13 mouse cellular contexts compared by ENCODE assay signal in genomic region chr4:58547273-58547565, GRCm38 (mm10). TPM values are rescaled to one million over a fixed set of nuclear protein-coding genes. Genes with fewer than 3 reads are reported as not detected.
A peak's percentile ranks its signal among the peaks of the same experiment; 100 is the strongest.
DNase-seq lines count a peak whose midpoint lies in the region; ATAC-seq and TF ChIP-seq lines count a peak whose summit lies in the region.
"Had no signal": no experiment of that assay in that cellular context is flagged by ENCODE, and none has a peak within 500 bp of the region (broad histone marks: within the 10 kb centered on the region; RNA-seq: fewer than 3 reads in every experiment).

No protein-coding gene starts in this region.

- no peaks in the 10 kb centered on the region for H3K9me3 ChIP-seq in heart, embryonic 12.5 days (replicated peaks)
- H3K9me3 ChIP-seq in lung, postnatal 0 days (ENCODE audit: low read length): no peaks in the 10 kb centered on the region
- no peaks in the 10 kb centered on the region for H3K9me3 ChIP-seq in heart, embryonic 15.5 days (replicated peaks)
- H3K9me3 ChIP-seq in hindbrain, embryonic 10.5 days: no peaks in the 10 kb centered on the region
- H3K9me3 ChIP-seq: hindbrain, embryonic 15.5 days had no signal

- intact Hi-C loops in heart, postnatal 14 days (cut with DNase I): no loop called here

- H3K27me3 ChIP-seq in heart, embryonic 12.5 days (replicated peaks): no peaks in the 10 kb centered on the region
- no peaks in the 10 kb centered on the region for H3K27me3 ChIP-seq in lung, postnatal 0 days (replicated peaks; ENCODE audit: insufficient read depth, low read length)
- H3K27me3 ChIP-seq in heart, embryonic 15.5 days: no peaks in the 10 kb centered on the region
- no peaks in the 10 kb centered on the region for H3K27me3 ChIP-seq in small intestine, adult 2 months (ENCODE audit: control insufficient read depth, insufficient read depth, low read length)
- peaks cover 4% of the 10 kb centered on the region; the same call in 1 of the 2 replicates for H3K27me3 ChIP-seq in hindbrain, embryonic 10.5 days (ENCODE audit: insufficient read depth, poor library complexity, severe bottlenecking)

- H3K36me3 ChIP-seq in heart, embryonic 12.5 days: no peaks in the 10 kb centered on the region
- no peaks in the 10 kb centered on the region for H3K36me3 ChIP-seq in lung, postnatal 0 days (ENCODE audit: insufficient read depth, low read length)
- H3K36me3 ChIP-seq in heart, embryonic 15.5 days: no peaks in the 10 kb centered on the region
- H3K36me3 ChIP-seq in small intestine, adult 2 months (ENCODE audit: control insufficient read depth, insufficient read depth, low read length): peaks cover 17% of the 10 kb centered on the region
- H3K36me3 ChIP-seq in hindbrain, embryonic 10.5 days: peaks cover 5% of the 10 kb centered on the region
- H3K36me3 ChIP-seq: hindbrain, embryonic 15.5 days had no signal

- peaks cover 36% of the 10 kb centered on the region for H3K4me1 ChIP-seq in heart, embryonic 12.5 days (replicated peaks)
- peaks cover 10% of the 10 kb centered on the region; the same call in 1 of the 2 replicates for H3K4me1 ChIP-seq in lung, postnatal 0 days (ENCODE audit: insufficient read depth, low read depth, low read length)
- H3K4me1 ChIP-seq in heart, embryonic 15.5 days (replicated peaks): peaks cover 27% of the 10 kb centered on the region
- peaks cover 24% of the 10 kb centered on the region; the same call in 1 of the 2 replicates for H3K4me1 ChIP-seq in small intestine, adult 2 months (ENCODE audit: control insufficient read depth, insufficient read depth, insufficient read length, low read length)
- H3K4me1 ChIP-seq in hindbrain, embryonic 10.5 days (replicated peaks): peaks cover 41% of the 10 kb centered on the region

- WGBS in heart, embryonic 12.5 days: 54% methylated on average over 4 of the region's 4 CpGs
- 31% methylated on average over 4 of the region's 4 CpGs for WGBS in lung, postnatal 0 days
- WGBS in heart, embryonic 15.5 days: 45% methylated on average over 4 of the region's 4 CpGs
- WGBS in small intestine, adult 2 months: 18% methylated on average over 4 of the region's 4 CpGs
- 91% methylated on average over 4 of the region's 4 CpGs for WGBS in hindbrain, embryonic 10.5 days

- no peak for ATAC-seq in heart, embryonic 12.5 days (ENCODE audit: insufficient number of reproducible peaks, low FRiP score)
- ATAC-seq in lung, postnatal 0 days: no peak
- ATAC-seq in heart, embryonic 15.5 days (replicated peaks; ENCODE audit: insufficient number of reproducible peaks, insufficient read depth, low FRiP score, low read depth): no peak
- ATAC-seq: midbrain, embryonic 16.5 days had no signal

- TF ChIP-seq POLR2A in small intestine, adult 2 months (IDR thresholded peaks at IDR 0.05; ENCODE audit: low read depth, low read length): no peak

- DNase-seq in heart, postnatal 14 days: no peak
- DNase-seq in lung, postnatal 0 days (ENCODE audit: low spot score): peak; percentile 69
- DNase-seq in lung, adult 18-20 months: no peak
- DNase-seq in hindbrain, embryonic 10.5 days (ENCODE audit: low spot score): no peak
- DNase-seq in right cerebral cortex, postnatal 10 days (ENCODE audit: low spot score in 2 of 2): no peak
- DNase-seq: spleen, adult 18-20 months; thymus, postnatal 25 days had no signal

- TF ChIP-seq EP300 in lung, postnatal 0 days (IDR thresholded peaks at IDR 0.05): no peak

- H3K27ac ChIP-seq in heart, embryonic 12.5 days (ENCODE audit: poor library complexity, severe bottlenecking): 0 out of 2 replicates have a peak overlapping the region, but pooled peaks have one; percentile 0
- no peak overlapping the region for H3K27ac ChIP-seq in lung, postnatal 0 days (ENCODE audit: low read length)
- 0 out of 2 replicates have a peak overlapping the region, but pooled peaks have one; percentile 10 for H3K27ac ChIP-seq in heart, embryonic 15.5 days
- H3K27ac ChIP-seq in small intestine, adult 2 months (ENCODE audit: insufficient read depth, low read depth, low read length): peak overlapping the region; percentile 22; the same call in 1 of the 2 replicates
- no peak overlapping the region for H3K27ac ChIP-seq in hindbrain, embryonic 10.5 days
- H3K27ac ChIP-seq: hindbrain, embryonic 15.5 days; liver, embryonic 14.5 days had no signal

- peak; percentile 29; the same call in 1 of the 2 replicates for TF ChIP-seq CTCF in lung, postnatal 0 days (IDR thresholded peaks at IDR 0.05)
- TF ChIP-seq CTCF in small intestine, adult 2 months (IDR thresholded peaks at IDR 0.05; ENCODE audit: extremely low read depth, insufficient read length, insufficient replicate concordance, low read depth, low read length): no peak

- no peak overlapping the region for H3K9ac ChIP-seq in heart, embryonic 12.5 days
- H3K9ac ChIP-seq in lung, postnatal 0 days (replicated peaks; ENCODE audit: low read depth): no peak overlapping the region
- H3K9ac ChIP-seq in heart, embryonic 15.5 days: no peak overlapping the region
- H3K9ac ChIP-seq: hindbrain, embryonic 15.5 days; liver, embryonic 14.5 days had no signal

- H3K4me3 ChIP-seq in heart, embryonic 12.5 days: no peak overlapping the region
- H3K4me3 ChIP-seq in lung, postnatal 0 days (ENCODE audit: low read depth, low read length): no peak overlapping the region
- no peak overlapping the region for H3K4me3 ChIP-seq in heart, embryonic 15.5 days
- no peak overlapping the region for H3K4me3 ChIP-seq in small intestine, adult 2 months (ENCODE audit: low read depth, low read length)
- no peak overlapping the region for H3K4me3 ChIP-seq in hindbrain, embryonic 10.5 days
- H3K4me3 ChIP-seq: hindbrain, embryonic 15.5 days had no signal

- no peak overlapping the region for H3K4me2 ChIP-seq in heart, embryonic 12.5 days
- H3K4me2 ChIP-seq in lung, postnatal 0 days (replicated peaks; ENCODE audit: low read depth, low read length): no peak overlapping the region
- H3K4me2 ChIP-seq in heart, embryonic 15.5 days: no peak overlapping the region
- H3K4me2 ChIP-seq: hindbrain, embryonic 15.5 days had no signal

RNA-seq across cellular contexts. Expression of gene Lpar1, which starts 6.5 kb away (rescaled TPM):
- polyA plus RNA-seq in heart, embryonic 12.5 days (2016; fragmentation: Nextera tagmentation; extraction: Ambion mirVana): 14.8 and 16.5 TPM in 2 replicates
- total RNA-seq in heart, postnatal 14 days (2021): 10 to 100 TPM; 18.4 to 19.1 TPM
- polyA plus RNA-seq in lung, postnatal 0 days (2015; fragmentation: Nextera tagmentation; extraction: Ambion mirVana): 29.5 and 31.8 TPM in 2 replicates
- polyA plus RNA-seq in heart, embryonic 15.5 days (2015; fragmentation: Nextera tagmentation; extraction: Ambion mirVana): 18.7 and 22.5 TPM in 2 replicates
- 32.1 and 47.0 TPM in 2 replicates for polyA plus RNA-seq in small intestine, adult 2 months (2012; rRNA removed)
- polyA plus RNA-seq in hindbrain, embryonic 10.5 days (2016; fragmentation: Nextera tagmentation; extraction: Ambion mirVana): 46.1 and 58.2 TPM in 2 replicates

Comparison
In these comparisons a context has a peak if more than half of its experiments do, and no peak if none do; other contexts are left out.
1. H3K27ac ChIP-seq: peak in heart, embryonic 12.5 days (single experiment), heart, embryonic 15.5 days (single experiment) and small intestine, adult 2 months (single experiment); none in lung, postnatal 0 days (single experiment) and hindbrain, embryonic 10.5 days (single experiment).